Mouse (Mus musculus): ENCODE results near the gene Cmtm5. TPM values are rescaled to one million over a fixed set of nuclear protein-coding genes. Genes with fewer than 3 reads are reported as not detected.

Gene Cmtm5
- polyA plus RNA-seq (2015; fragmentation: Nextera tagmentation; extraction: Ambion mirVana), result 1.5 and 2.1 TPM in 2 replicates

- Histone ChIP-seq H3K4me3 (ENCODE audit: low read length) (no peak within 1 kb of the TSS), H3K9ac (replicated peaks; ENCODE audit: low read length) (peak within 1 kb of the TSS; percentile 54), H3K27me3 (ENCODE audit: insufficient read depth, low read length) (no peaks in the 10 kb centered on the region), H3K4me1 (ENCODE audit: insufficient read depth, low read length) (peaks cover 22% of the 10 kb centered on the region), H3K27ac (ENCODE audit: low read length) (peak within 1 kb of the TSS; percentile 72), H3K4me2 (replicated peaks; ENCODE audit: low read depth, low read length) (peak within 1 kb of the TSS; percentile 11; the same call in 1 of the 2 replicates), H3K9me3 (ENCODE audit: low read length) (no peaks in the 10 kb centered on the region), H3K36me3 (ENCODE audit: insufficient read depth, low read length) (no peaks in the 10 kb centered on the region)
- WGBS, result 24% methylated on average over 8 of the region's 8 CpGs
- ATAC-seq (ENCODE audit: low FRiP score, low TSS enrichment), result peak; percentile 7; the same call in 1 of the 2 replicates
Measured at GRCm38 (mm10) chr14:54935904-54936830, at the start of gene Cmtm5. Gene Cmtm5 (plus strand): TSS chr14:54936261.

- peak within 1 kb of the TSS; percentile 89 for H3K27ac ChIP-seq (ENCODE audit: low read length)
- ATAC-seq (ENCODE audit: low FRiP score, low TSS enrichment), result no peak
- peak within 1 kb of the TSS; percentile 68 for H3K9ac ChIP-seq (replicated peaks; ENCODE audit: low read length)
- peaks cover 18% of the 10 kb centered on the region for H3K36me3 ChIP-seq (ENCODE audit: insufficient read depth, low read length)
- H3K4me1 ChIP-seq (ENCODE audit: insufficient read depth, low read length), result peaks cover 25% of the 10 kb centered on the region
- WGBS, result 92% methylated on average over 3 of the region's 3 CpGs
- no peaks in the 10 kb centered on the region for H3K27me3 ChIP-seq (ENCODE audit: insufficient read depth, low read length)
- peak within 1 kb of the TSS; percentile 53 for H3K4me2 ChIP-seq (replicated peaks; ENCODE audit: low read depth, low read length)
- H3K9me3 ChIP-seq (ENCODE audit: low read length), result no peaks in the 10 kb centered on the region
- H3K4me3 ChIP-seq (ENCODE audit: low read length), result peak within 1 kb of the TSS; percentile 93
Measured at GRCm38 (mm10) chr14:54892200-54892599, 43.9 kb upstream of the Cmtm5 start, which contains the start of gene Pabpn1. Gene Pabpn1 (plus strand): TSS chr14:54892500.

- 0% methylated on average over 38 of the region's 38 CpGs for WGBS
- Histone ChIP-seq H3K9ac (replicated peaks; ENCODE audit: low read length) (peak overlapping the region; percentile 100), H3K4me3 (ENCODE audit: low read length) (peak overlapping the region; percentile 93), H3K27me3 (ENCODE audit: insufficient read depth, low read length) (no peaks in the 10 kb centered on the region), H3K4me2 (replicated peaks; ENCODE audit: low read depth, low read length) (peak overlapping the region; percentile 53), H3K9me3 (ENCODE audit: low read length) (no peaks in the 10 kb centered on the region), H3K4me1 (ENCODE audit: insufficient read depth, low read length) (peaks cover 31% of the 10 kb centered on the region), H3K27ac (ENCODE audit: low read length) (peak overlapping the region; percentile 96), H3K36me3 (ENCODE audit: insufficient read depth, low read length) (peaks cover 29% of the 10 kb centered on the region)
- peak; percentile 99 for ATAC-seq (ENCODE audit: low FRiP score, low TSS enrichment)
Measured at GRCm38 (mm10) chr14:54893651-54894181, 42.3 kb upstream of the Cmtm5 start.

- peak overlapping the region; percentile 82 for H3K4me2 ChIP-seq (replicated peaks; ENCODE audit: low read depth, low read length)
- H3K9ac ChIP-seq (replicated peaks; ENCODE audit: low read length), result peak overlapping the region; percentile 100
- H3K27me3 ChIP-seq (ENCODE audit: insufficient read depth, low read length), result no peaks in the 10 kb centered on the region
- WGBS, result under 1% methylated on average over 38 of the region's 54 CpGs
- peak overlapping the region; percentile 93 for H3K4me3 ChIP-seq (ENCODE audit: low read length)
- peaks cover 31% of the 10 kb centered on the region for H3K4me1 ChIP-seq (ENCODE audit: insufficient read depth, low read length)
- no peaks in the 10 kb centered on the region for H3K9me3 ChIP-seq (ENCODE audit: low read length)
- peak; percentile 72 for ATAC-seq (ENCODE audit: low FRiP score, low TSS enrichment)
- peaks cover 29% of the 10 kb centered on the region for H3K36me3 ChIP-seq (ENCODE audit: insufficient read depth, low read length)
- peak overlapping the region; percentile 96 for H3K27ac ChIP-seq (ENCODE audit: low read length)
Measured at GRCm38 (mm10) chr14:54894296-54895151, 41.5 kb upstream of the Cmtm5 start.

GRCm38 (mm10) chr14:54897445-54897844 is 38.6 kb upstream of the Cmtm5 start:
- WGBS, result 34% methylated on average over 2 of the region's 2 CpGs
- peak overlapping the region; percentile 3; the same call in 1 of the 2 replicates for H3K9ac ChIP-seq (replicated peaks; ENCODE audit: low read length)
- H3K4me2 ChIP-seq (replicated peaks; ENCODE audit: low read depth, low read length), result no peak overlapping the region
- H3K9me3 ChIP-seq (ENCODE audit: low read length), result no peaks in the 10 kb centered on the region
- H3K27ac ChIP-seq (ENCODE audit: low read length), result peak overlapping the region; percentile 27
- peaks cover 33% of the 10 kb centered on the region for H3K4me1 ChIP-seq (ENCODE audit: insufficient read depth, low read length)
- H3K27me3 ChIP-seq (ENCODE audit: insufficient read depth, low read length), result no peaks in the 10 kb centered on the region
- H3K36me3 ChIP-seq (ENCODE audit: insufficient read depth, low read length), result peaks cover 29% of the 10 kb centered on the region
- ATAC-seq (ENCODE audit: low FRiP score, low TSS enrichment), result no peak
- H3K4me3 ChIP-seq (ENCODE audit: low read length), result no peak overlapping the region

- peak; percentile 40; the same call in 1 of the 2 replicates for ATAC-seq (ENCODE audit: low FRiP score, low TSS enrichment)
- Histone ChIP-seq H3K27ac (ENCODE audit: low read length) (0 out of 2 replicates have a peak overlapping the region, but pooled peaks have one; percentile 8), H3K9me3 (ENCODE audit: low read length) (no peaks in the 10 kb centered on the region), H3K4me1 (ENCODE audit: insufficient read depth, low read length) (peaks cover 27% of the 10 kb centered on the region), H3K27me3 (ENCODE audit: insufficient read depth, low read length) (no peaks in the 10 kb centered on the region), H3K36me3 (ENCODE audit: insufficient read depth, low read length) (peaks cover 29% of the 10 kb centered on the region), H3K9ac (replicated peaks; ENCODE audit: low read length) (no peak overlapping the region), H3K4me3 (ENCODE audit: low read length) (no peak overlapping the region), H3K4me2 (replicated peaks; ENCODE audit: low read depth, low read length) (no peak overlapping the region)
- WGBS, result under 1% methylated on average over 3 of the region's 3 CpGs
Measured at GRCm38 (mm10) chr14:54900383-54900782, 35.7 kb upstream of the Cmtm5 start.

GRCm38 (mm10) chr14:54903641-54904040 is 32.4 kb upstream of the Cmtm5 start:
- Histone ChIP-seq H3K27me3 (ENCODE audit: insufficient read depth, low read length) (no peaks in the 10 kb centered on the region), H3K9me3 (ENCODE audit: low read length) (no peaks in the 10 kb centered on the region), H3K4me1 (ENCODE audit: insufficient read depth, low read length) (0 out of 2 replicates have a peak, but pooled peaks cover 2% of the 10 kb centered on the region), H3K9ac (replicated peaks; ENCODE audit: low read length) (no peak overlapping the region), H3K36me3 (ENCODE audit: insufficient read depth, low read length) (peaks cover 24% of the 10 kb centered on the region), H3K27ac (ENCODE audit: low read length) (no peak overlapping the region), H3K4me3 (ENCODE audit: low read length) (no peak overlapping the region), H3K4me2 (replicated peaks; ENCODE audit: low read depth, low read length) (no peak overlapping the region)
- ATAC-seq (ENCODE audit: low FRiP score, low TSS enrichment), result no peak
- 85% methylated on average over 4 of the region's 4 CpGs for WGBS

GRCm38 (mm10) chr14:54908682-54909081 is 27.4 kb upstream of the Cmtm5 start:
- whole genome bisulfite sequencing, result 59% methylated on average over 7 of the region's 7 CpGs
- Histone ChIP-seq H3K9me3 (ENCODE audit: low read length) (no peaks in the 10 kb centered on the region), H3K36me3 (ENCODE audit: insufficient read depth, low read length) (peaks cover 24% of the 10 kb centered on the region), H3K27ac (ENCODE audit: low read length) (no peak overlapping the region), H3K9ac (replicated peaks; ENCODE audit: low read length) (no peak overlapping the region), H3K4me3 (ENCODE audit: low read length) (no peak overlapping the region), H3K27me3 (ENCODE audit: insufficient read depth, low read length) (no peaks in the 10 kb centered on the region), H3K4me2 (replicated peaks; ENCODE audit: low read depth, low read length) (no peak overlapping the region), H3K4me1 (ENCODE audit: insufficient read depth, low read length) (peaks cover 19% of the 10 kb centered on the region)
- no peak for ATAC-seq (ENCODE audit: low FRiP score, low TSS enrichment)

- WGBS, result 3% methylated on average over 49 of the region's 69 CpGs
Measured at GRCm38 (mm10) chr14:54912109-54912850, 23.8 kb upstream of the Cmtm5 start.

More at GRCm38 (mm10) chr14:54912109-54912850, 23.8 kb upstream of the Cmtm5 start:
- Histone ChIP-seq H3K27me3 (ENCODE audit: insufficient read depth, low read length) (no peaks in the 10 kb centered on the region), H3K36me3 (ENCODE audit: insufficient read depth, low read length) (peaks cover 24% of the 10 kb centered on the region), H3K4me3 (ENCODE audit: low read length) (peak overlapping the region; percentile 86), H3K4me2 (replicated peaks; ENCODE audit: low read depth, low read length) (peak overlapping the region; percentile 98), H3K9ac (replicated peaks; ENCODE audit: low read length) (peak overlapping the region; percentile 85), H3K27ac (ENCODE audit: low read length) (peak overlapping the region; percentile 75), H3K4me1 (ENCODE audit: insufficient read depth, low read length) (peaks cover 20% of the 10 kb centered on the region), H3K9me3 (ENCODE audit: low read length) (no peaks in the 10 kb centered on the region)
- ATAC-seq (ENCODE audit: low FRiP score, low TSS enrichment), result peak; percentile 52

Data from kidney, embryonic 16.5 days (tissue).